Mouse (Mus musculus): ENCODE results near the gene Trim8. TPM values are rescaled to one million over a fixed set of nuclear protein-coding genes. Genes with fewer than 3 reads are reported as not detected.

Trim8 gene
- polyA plus RNA-seq, 1 experiment, result 42.3 TPM

DNA sequence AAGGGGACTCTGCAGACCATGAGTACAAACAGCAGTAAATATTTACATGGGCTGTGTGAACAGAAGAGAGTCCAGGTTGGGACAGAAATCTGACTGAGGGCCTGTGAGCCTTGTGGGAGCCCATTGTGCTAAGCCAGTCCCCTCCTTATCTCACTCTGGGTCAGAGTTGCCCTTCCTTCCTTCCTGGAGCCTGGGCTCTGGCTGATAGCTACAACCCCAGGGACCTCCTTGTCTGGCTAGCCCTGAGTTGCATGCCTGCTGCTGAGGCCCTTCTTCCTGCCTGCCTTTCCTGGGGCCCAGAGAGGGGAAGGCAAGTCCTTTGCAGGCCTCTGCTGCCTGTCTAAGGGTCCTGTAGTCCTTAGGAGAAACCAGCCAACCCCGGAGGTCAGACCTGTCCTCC, 46.5 kb upstream of the Trim8 start:
- TF ChIP-seq SRF (IDR thresholded peaks at IDR 0.05; ENCODE audit: control insufficient read depth, insufficient read length, low read depth) (no peak), E2F4 (IDR thresholded peaks at IDR 0.05; ENCODE audit: insufficient read depth) (no peak), TCF12 (IDR thresholded peaks at IDR 0.05; ENCODE audit: insufficient read depth, poor library complexity, severe bottlenecking) (no peak), USF1 (IDR thresholded peaks at IDR 0.05; ENCODE audit: low read depth) (no peak), CEBPB (IDR thresholded peaks at IDR 0.05; ENCODE audit: insufficient read depth, poor library complexity, severe bottlenecking) (no peak), POLR2AphosphoS2 (IDR thresholded peaks at IDR 0.05; ENCODE audit: insufficient read length, low read depth) (no peak), POLR2A (IDR thresholded peaks at IDR 0.05; ENCODE audit: insufficient read length, low read depth) (no peak)
- Histone ChIP-seq H3K36me3 (ENCODE audit: control insufficient read depth, insufficient read depth) (peaks cover 11% of the 10 kb centered on the region), H3K4me2 (ENCODE audit: low read depth) (no peak overlapping the region)

DNA sequence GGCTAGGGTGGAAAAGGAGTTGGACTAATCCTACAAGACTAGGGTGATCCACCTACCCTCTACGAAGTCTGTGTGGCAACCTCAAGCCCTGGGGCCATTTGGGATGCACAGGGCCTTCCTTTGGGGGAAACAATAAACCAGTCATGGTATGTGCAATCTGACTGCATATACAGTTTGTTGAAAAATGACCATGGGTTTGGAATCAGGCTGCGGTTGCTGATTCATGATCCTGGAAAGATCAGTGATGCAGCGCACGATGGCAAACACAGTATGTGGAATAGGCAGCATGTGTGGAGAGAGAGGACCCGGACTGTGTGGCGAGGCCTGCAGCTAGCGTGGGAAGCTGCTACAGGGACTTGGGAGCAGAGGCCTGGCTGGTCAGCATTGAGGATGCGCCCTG, 45.9 kb upstream of the Trim8 start:
- Histone ChIP-seq H3K27me3 (ENCODE audit: control insufficient read depth, insufficient read depth, insufficient read length) (no peaks in the 10 kb centered on the region), H3K36me3 (ENCODE audit: control insufficient read depth, insufficient read depth) (peaks cover 11% of the 10 kb centered on the region), H3ac (ENCODE audit: control insufficient read depth, insufficient read length) (no peak overlapping the region), H3K4me3 (no peak overlapping the region), H3K4me2 (ENCODE audit: low read depth) (no peak overlapping the region), H3K79me2 (ENCODE audit: control insufficient read depth, insufficient read depth) (no peaks in the 10 kb centered on the region)
- TF ChIP-seq MAX (IDR thresholded peaks at IDR 0.05; ENCODE audit: low read depth) (no peak), REST (IDR thresholded peaks at IDR 0.05; ENCODE audit: insufficient read depth, insufficient read length) (no peak), TCF12 (IDR thresholded peaks at IDR 0.05; ENCODE audit: insufficient read depth, poor library complexity, severe bottlenecking) (no peak), POLR2AphosphoS2 (IDR thresholded peaks at IDR 0.05; ENCODE audit: insufficient read length, low read depth) (no peak), TCF3 (IDR thresholded peaks at IDR 0.05; ENCODE audit: insufficient read length, low read depth) (no peak), E2F4 (IDR thresholded peaks at IDR 0.05; ENCODE audit: insufficient read depth) (no peak), SRF (IDR thresholded peaks at IDR 0.05; ENCODE audit: control insufficient read depth, insufficient read length, low read depth) (no peak), USF1 (IDR thresholded peaks at IDR 0.05; ENCODE audit: low read depth) (no peak), CEBPB (IDR thresholded peaks at IDR 0.05; ENCODE audit: insufficient read depth, poor library complexity, severe bottlenecking) (no peak), POLR2A (IDR thresholded peaks at IDR 0.05; ENCODE audit: insufficient read length, low read depth) (no peak), MYOD1 (IDR thresholded peaks at IDR 0.05; ENCODE audit: control insufficient read depth in 1 of 3, insufficient read length in 2 of 3, low read depth in 2 of 3) (no peak), MYOG (IDR thresholded peaks at IDR 0.05; ENCODE audit: control insufficient read depth in 1 of 3, insufficient read depth in 1 of 3, insufficient read length in 2 of 3, low read depth in 2 of 3) (no peak)

More for the DNA sequence above, 46.5 kb upstream of the Trim8 start:
- Histone ChIP-seq H3K27me3 (ENCODE audit: control insufficient read depth, insufficient read depth, insufficient read length) (no peaks in the 10 kb centered on the region), H3K79me2 (ENCODE audit: control insufficient read depth, insufficient read depth) (no peaks in the 10 kb centered on the region), H3ac (ENCODE audit: control insufficient read depth, insufficient read length) (no peak overlapping the region), H3K4me3 (no peak overlapping the region)

DNA sequence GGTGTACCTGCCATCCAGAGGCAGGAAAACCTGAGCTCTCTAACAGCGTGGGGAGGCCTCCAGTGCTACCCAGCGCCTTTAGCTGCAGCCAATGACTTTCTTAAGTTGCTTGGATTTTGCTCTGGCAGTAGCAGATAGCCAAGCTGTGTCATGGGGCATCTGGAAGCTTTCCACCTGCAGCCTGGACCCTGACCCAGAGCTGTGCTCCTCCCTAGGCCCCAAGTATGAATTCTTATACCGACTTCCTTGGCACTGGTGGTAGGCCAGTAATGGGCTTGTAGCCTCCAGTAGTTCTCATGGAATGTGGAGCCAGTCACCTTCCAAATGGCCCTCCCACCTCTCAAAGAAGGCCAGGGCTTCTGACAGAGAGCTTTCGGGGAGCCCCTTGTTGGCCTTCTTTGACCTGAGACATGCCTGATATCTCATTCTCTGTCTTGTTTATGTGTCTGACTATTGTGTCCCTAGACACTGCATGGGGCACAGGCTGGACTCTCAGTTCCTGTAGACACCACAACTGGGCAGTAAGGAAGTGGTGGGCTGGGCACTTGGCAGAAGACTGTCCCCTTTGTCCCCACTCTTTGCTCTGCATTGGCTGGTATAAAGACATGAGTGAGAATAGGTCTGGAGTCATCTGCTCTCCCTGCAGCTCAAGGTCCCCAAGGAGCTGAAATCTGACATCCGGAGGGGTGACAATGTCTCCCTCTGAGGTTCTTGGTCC, 45.3 kb upstream of the Trim8 start:
- H3K4me2 ChIP-seq (ENCODE audit: low read depth), result no peak overlapping the region

DNA sequence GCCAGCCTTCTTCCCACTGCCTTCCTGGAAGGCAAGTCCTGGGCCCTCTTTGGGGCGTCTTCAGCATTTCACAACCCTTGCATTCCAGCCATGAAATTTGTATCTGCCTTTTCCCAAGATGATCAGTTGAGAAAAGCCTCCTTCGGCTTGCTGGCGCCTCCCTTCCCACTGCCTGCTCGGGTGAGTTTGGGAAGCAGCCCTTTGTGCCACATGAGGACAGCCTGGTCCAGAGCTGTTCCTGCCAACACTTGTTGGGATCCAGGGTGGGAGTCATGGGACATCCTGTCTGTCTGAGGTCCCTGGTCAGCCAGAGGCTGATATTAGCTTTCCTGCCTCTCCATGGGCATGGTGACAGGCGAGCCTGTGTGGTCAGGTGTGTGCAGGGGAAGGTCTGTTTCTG, 43.7 kb upstream of the Trim8 start:
- TF ChIP-seq USF1 (IDR thresholded peaks at IDR 0.05; ENCODE audit: low read depth) (no peak), REST (IDR thresholded peaks at IDR 0.05; ENCODE audit: insufficient read depth, insufficient read length) (no peak), POLR2AphosphoS2 (IDR thresholded peaks at IDR 0.05; ENCODE audit: insufficient read length, low read depth) (no peak), E2F4 (IDR thresholded peaks at IDR 0.05; ENCODE audit: insufficient read depth) (no peak), TCF12 (IDR thresholded peaks at IDR 0.05; ENCODE audit: insufficient read depth, poor library complexity, severe bottlenecking) (no peak), MYOG (IDR thresholded peaks at IDR 0.05; ENCODE audit: control insufficient read depth in 1 of 3, insufficient read depth in 1 of 3, insufficient read length in 2 of 3, low read depth in 2 of 3) (no peak), SRF (IDR thresholded peaks at IDR 0.05; ENCODE audit: control insufficient read depth, insufficient read length, low read depth) (no peak), MAX (IDR thresholded peaks at IDR 0.05; ENCODE audit: low read depth) (no peak), CEBPB (IDR thresholded peaks at IDR 0.05; ENCODE audit: insufficient read depth, poor library complexity, severe bottlenecking) (no peak), TCF3 (IDR thresholded peaks at IDR 0.05; ENCODE audit: insufficient read length, low read depth) (no peak), POLR2A (IDR thresholded peaks at IDR 0.05; ENCODE audit: insufficient read length, low read depth) (no peak)
- H3K4me2 ChIP-seq (ENCODE audit: low read depth), result no peak overlapping the region
- no peaks in the 10 kb centered on the region for H3K27me3 ChIP-seq (ENCODE audit: control insufficient read depth, insufficient read depth, insufficient read length)
- no peak overlapping the region for H3ac ChIP-seq (ENCODE audit: control insufficient read depth, insufficient read length)
- no peak overlapping the region for H3K4me3 ChIP-seq
- peaks cover 11% of the 10 kb centered on the region for H3K36me3 ChIP-seq (ENCODE audit: control insufficient read depth, insufficient read depth)
- no peaks in the 10 kb centered on the region for H3K79me2 ChIP-seq (ENCODE audit: control insufficient read depth, insufficient read depth)

More for the DNA sequence above, 45.3 kb upstream of the Trim8 start:
- H3K27me3 ChIP-seq (ENCODE audit: control insufficient read depth, insufficient read depth, insufficient read length), result no peaks in the 10 kb centered on the region
- no peak overlapping the region for H3ac ChIP-seq (ENCODE audit: control insufficient read depth, insufficient read length)
- TF ChIP-seq POLR2A (IDR thresholded peaks at IDR 0.05; ENCODE audit: insufficient read length, low read depth) (no peak), USF1 (IDR thresholded peaks at IDR 0.05; ENCODE audit: low read depth) (no peak), TCF3 (IDR thresholded peaks at IDR 0.05; ENCODE audit: insufficient read length, low read depth) (no peak), CEBPB (IDR thresholded peaks at IDR 0.05; ENCODE audit: insufficient read depth, poor library complexity, severe bottlenecking) (no peak), E2F4 (IDR thresholded peaks at IDR 0.05; ENCODE audit: insufficient read depth) (no peak), MYOD1 (IDR thresholded peaks at IDR 0.05; ENCODE audit: control insufficient read depth in 1 of 3, insufficient read length in 2 of 3, low read depth in 2 of 3) (no peak), MAX (IDR thresholded peaks at IDR 0.05; ENCODE audit: low read depth) (no peak), REST (IDR thresholded peaks at IDR 0.05; ENCODE audit: insufficient read depth, insufficient read length) (no peak), TCF12 (IDR thresholded peaks at IDR 0.05; ENCODE audit: insufficient read depth, poor library complexity, severe bottlenecking) (no peak), SRF (IDR thresholded peaks at IDR 0.05; ENCODE audit: control insufficient read depth, insufficient read length, low read depth) (no peak), POLR2AphosphoS2 (IDR thresholded peaks at IDR 0.05; ENCODE audit: insufficient read length, low read depth) (no peak)
- H3K4me3 ChIP-seq, result no peak overlapping the region
- H3K79me2 ChIP-seq (ENCODE audit: control insufficient read depth, insufficient read depth), result no peaks in the 10 kb centered on the region
- peaks cover 11% of the 10 kb centered on the region for H3K36me3 ChIP-seq (ENCODE audit: control insufficient read depth, insufficient read depth)
